Mouse (Mus musculus) thymus, postnatal 10 days (tissue): ENCODE results near the gene Spindoc.
"Not testable (repeated sequence)": the region's sequence is repeated elsewhere in the genome, so short reads cannot be mapped to it uniquely, and the experiment has no call there.

Experiments
- DNase-seq, 2 experiments: peaks; one replicate each; pipeline ENCODE4 v3.0.0; 2021; ENCODE audit warnings: low spot score in 2 of 2

Gene Spindoc

GRCm38 (mm10) chr19:7400635-7401034 lies 17.8 kb upstream of the Spindoc start:
- no peak for DNase-seq

GRCm38 (mm10) chr19:7398898-7399297 lies 16.1 kb upstream of the Spindoc start:
- DNase-seq: not testable (repeated sequence)

DNA sequence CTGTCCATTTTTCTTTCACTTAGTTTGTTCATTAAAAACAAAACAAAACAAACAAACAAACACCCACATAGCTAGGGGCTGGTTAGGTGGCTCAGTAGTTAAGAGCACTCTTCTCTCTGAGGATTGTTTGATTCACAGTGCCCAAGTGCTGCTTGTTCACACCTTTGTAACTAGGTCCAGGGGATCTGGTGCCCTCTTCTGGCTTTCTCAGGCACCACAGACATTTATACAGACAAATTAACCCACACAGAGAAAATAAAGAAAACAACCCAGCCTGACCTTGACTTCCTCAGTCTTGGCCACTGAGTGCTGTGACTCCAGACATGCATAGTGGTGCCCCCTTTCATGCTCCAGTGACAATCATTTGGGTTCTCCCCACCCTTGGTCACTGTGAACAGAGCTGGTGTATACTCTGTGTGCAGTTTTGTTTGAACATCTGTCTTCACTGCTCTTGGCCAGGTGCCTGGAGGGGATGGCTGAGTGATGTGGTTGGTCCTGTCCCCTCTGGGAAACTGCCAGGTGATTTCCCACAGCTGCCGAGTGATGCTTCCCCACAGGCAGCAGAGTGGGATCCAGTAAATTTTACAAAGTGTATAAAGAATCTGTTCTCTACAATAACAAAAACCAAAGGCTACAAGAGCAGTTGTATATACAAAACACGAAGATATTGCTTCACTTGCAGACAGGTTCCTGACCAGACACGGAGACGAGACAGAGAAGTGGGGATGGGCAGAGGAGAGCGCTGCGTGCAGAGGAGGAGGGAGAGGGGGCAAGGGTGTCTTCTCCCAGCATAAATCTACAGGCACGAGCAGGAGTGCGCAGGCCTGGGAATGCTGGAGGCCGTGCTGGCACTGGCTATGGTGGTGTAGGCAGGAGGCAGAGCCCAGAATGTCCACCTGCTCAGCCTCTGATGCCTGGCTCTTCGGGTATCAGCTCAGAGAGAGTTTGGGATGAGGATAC lies 14.4 kb upstream of the Spindoc start:
- peak in 1 of 2 experiments; percentile 15 for DNase-seq

DNA sequence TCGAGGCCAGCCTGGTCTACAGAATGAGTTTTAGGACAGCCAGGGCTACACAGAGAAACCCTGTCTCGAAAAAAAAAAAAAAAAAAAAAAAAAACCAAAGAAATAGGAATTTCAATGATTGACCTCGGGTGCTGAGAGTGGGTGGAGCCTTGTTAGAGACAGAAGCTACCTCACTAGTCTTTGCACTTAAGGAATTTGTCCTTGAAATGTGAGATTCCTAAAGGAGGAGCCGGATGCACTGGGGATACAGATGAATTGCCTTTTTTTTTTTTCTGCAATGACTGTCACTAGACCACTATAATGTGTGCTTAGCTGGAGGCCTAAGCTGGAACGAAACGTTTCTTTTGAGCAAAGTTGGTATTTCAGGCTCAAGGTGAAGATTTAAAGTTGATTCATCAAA lies 5.7 kb upstream of the Spindoc start:
- no peak for DNase-seq

GRCm38 (mm10) chr19:7386042-7386441 lies 3.2 kb upstream of the Spindoc start:
- no peak for DNase-seq

DNA sequence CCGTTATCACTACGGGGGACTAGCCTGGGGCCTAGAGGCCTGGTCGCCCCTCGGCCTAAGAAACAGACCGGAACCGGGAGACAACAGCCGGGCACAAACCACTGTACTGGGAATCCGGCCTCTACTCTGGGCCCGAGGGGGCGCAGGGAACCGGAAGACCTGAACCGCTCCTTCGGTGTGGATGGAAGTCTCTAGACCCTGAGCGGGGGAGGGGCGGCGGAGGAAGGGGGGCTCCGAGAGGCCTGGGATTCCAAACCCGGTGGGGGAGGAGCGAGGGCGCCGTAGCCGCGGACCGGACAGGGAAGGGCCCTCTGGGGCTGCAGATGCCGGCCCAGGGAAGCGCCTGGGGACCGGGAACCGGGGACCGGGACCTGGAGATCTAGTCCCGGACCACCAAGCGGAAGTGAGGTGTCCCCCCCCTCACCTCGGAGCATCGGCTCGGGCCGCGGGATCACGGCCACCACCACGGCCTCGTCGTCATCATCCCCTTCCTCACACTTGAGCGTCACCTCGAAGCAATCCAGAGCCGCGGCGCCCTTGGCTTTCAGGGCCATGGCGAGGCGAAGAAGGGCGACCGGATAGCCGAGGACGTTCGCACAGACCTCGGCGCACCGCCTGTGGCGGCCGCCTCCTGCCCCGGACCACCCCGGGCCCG lies 419 bp downstream of the Spindoc start:
- DNase-seq: peak; percentile 72 to 74

- DNase-seq: no peak
These were observed 917 bp downstream of the Spindoc start for GRCm38 (mm10) chr19:7381906-7382247.

GRCm38 (mm10) chr19:7377639-7378038 lies 5.2 kb downstream of the Spindoc start:
- no peak for DNase-seq

GRCm38 (mm10) chr19:7374491-7374890 lies 8.3 kb downstream of the Spindoc start:
- DNase-seq: no peak

DNA sequence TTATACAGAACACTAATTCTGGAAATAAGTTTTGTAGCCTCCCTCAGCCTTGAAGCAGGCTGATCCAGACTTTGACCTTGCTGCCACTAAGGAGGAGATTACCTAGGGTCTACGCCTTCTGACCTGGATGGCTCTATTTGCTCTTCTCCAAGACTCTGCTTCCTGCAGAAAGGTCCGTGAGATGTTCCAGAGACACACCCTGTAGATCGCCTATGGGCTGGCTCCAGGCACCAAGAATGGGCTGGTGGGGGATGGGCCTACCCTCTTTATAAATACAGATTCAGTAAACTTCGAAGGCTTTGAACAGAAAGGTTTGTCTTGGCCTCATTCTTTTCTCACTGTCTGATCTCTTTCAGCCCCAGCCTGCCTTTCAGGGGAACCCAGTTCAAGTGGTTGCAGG lies 13.3 kb downstream of the Spindoc start:
- DNase-seq: not testable (repeated sequence)

DNA sequence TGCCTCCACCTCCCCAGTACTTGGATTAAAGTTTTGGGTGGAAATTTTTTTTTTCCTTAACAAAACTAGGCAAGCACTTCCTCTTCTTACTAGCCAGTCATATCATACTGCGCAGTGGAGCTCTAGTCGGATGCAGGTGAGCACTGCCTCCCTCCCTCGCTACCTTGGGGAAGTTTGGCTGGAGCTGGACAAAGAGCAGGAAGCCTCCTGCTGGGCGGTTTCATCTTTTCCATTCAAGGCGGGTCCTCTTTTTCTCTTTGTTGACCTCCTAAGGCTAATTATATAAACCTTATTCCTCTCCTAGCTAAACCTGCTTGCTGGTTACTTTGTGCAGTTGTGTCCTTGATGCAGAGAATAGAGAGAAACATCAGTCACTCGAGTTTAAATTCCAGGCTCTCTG lies 29.2 kb downstream of the Spindoc start:
- no peak for DNase-seq

GRCm38 (mm10) chr19:7352809-7353495 lies 29.8 kb downstream of the Spindoc start:
- DNase-seq: no peak

DNA sequence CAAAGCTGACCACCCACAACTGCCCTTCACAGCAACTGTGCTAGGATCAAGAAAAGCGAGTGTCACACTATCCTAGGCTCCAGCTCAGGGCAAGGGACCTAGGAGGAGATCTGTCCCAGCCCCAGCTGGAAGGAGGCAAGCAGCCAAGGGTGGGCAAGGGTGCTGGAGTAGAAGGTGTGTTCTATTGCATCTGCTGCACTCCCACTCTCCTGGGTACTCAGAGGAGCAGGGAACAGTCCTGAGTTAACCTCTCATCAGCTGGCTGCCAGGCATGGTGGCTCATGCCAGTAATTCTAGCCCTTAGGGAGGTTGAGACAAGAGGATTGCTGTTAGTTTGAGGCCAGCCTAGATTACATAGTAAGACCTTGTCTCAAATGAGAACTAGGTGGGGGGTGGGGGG lies 32.8 kb downstream of the Spindoc start:
- no peak for DNase-seq

DNA sequence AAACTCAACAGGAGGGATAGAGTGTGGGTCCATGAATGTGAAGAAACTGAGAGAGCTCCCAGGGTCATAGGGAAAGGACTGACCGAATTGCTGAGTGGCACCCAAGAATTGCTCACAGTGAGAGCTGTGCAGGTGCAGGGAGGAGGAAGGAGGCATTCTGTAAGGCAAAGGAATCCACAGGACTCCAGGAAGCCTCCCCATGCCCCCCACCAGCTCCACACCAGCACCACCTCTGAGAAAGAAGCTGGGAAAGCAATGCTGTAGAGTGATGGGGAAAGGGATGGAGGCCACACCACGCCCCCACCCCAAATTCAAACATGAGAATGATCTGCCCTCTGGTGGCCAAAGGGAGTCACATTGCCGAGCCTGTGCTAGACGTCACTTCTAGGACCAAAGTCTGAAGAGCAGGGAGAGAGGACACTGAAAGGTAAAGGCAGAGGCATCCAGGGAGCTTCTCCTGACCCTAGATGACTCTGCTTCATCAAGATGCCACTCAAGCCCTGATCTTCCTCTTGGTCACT lies 37.5 kb downstream of the Spindoc start:
- peak; percentile 40 to 67 for DNase-seq

DNA sequence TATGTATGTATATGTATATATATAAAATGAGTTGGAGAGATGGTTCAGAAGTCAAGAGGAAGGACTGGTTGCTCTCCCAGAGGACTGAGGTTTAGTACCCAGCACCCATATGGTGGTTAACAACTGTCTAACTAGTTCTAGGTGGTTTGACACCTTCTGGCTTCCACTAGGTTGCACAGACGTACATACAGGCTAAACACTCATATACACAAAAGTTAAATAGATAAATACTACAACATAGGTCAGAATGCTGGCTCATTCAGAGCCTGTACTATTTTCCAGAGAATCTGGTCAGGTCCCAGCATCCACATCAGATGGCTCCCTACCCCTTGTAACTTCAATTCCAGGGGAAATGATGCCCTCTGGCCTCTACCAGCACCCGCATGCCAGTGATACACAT lies 40.1 kb downstream of the Spindoc start:
- DNase-seq: no peak

GRCm38 (mm10) chr19:7341512-7342397 lies 41.0 kb downstream of the Spindoc start, which contains the start of gene Mark2:
TSS of gene Mark2 (minus strand) at chr19:7341860.
- DNase-seq: peak; percentile 99 to 100

GRCm38 (mm10) chr19:7340780-7341475 lies 41.9 kb downstream of the Spindoc start:
- DNase-seq: peak; percentile 38 to 55

DNA sequence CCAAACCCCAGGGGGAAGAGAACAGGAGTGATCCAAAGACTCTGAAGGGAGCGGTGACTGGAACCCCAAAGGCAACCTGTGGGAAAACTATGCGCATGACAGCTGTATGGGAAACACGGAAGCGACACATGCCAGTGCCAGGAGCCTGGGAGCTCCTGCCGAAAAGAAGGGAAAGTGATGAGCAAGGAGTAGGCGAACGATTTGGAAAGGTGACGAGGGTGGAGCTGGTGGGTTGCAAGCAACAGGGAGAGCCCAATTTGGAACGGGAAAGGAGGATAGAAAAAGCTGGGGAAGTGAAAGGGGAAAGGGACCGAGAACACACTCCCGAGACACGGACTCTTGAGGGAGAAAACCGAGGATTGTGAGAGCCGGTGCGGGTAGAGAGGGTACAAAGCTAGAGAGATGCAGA lies 42.4 kb downstream of the Spindoc start:
- peak in 1 of 2 experiments; percentile 12 for DNase-seq

DNA sequence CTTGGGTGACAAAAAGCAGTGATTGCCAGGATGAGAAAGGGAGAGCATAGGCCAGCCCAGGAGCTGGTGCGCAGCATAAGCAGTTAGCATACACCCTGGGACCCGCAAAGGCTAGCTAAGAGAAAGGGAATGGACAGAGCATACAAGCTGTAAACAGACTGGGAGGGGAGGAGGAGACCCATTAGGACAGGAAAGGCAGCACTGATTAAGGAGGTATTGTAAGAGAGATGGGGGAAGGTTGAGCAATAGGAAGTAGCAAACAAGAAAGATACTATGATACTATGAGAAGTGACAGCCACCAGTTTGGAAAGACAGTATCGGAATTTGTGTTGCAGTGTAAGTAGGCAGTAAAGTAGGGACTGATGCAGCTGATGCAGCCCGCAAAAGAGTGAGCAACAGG lies 42.9 kb downstream of the Spindoc start:
- DNase-seq: no peak

DNA sequence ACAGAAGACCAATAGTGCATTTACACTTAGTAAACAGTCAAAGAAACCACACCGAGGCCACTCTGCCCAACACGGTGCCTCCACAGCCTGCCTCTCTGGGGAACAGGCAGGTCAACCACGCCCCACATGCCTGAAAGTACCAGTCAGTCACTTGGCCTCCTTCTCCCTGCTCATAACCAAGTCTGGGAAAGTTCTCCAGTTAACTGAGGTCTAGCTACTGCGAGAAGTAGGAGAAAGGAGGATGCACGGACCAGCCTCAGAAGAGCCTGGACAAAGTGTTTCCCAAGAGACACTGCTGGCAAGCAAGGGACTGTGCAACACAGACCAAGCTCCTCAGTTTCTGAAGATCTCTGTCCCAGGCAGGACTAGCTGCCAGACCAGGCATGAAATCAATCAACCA lies 43.8 kb downstream of the Spindoc start:
- DNase-seq: no peak
